Mouse (Mus musculus): Measurements from ENCODE around the gene Cln6. TPM values are rescaled to one million over a fixed set of nuclear protein-coding genes. Genes with fewer than 3 reads are reported as not detected.
A peak's percentile ranks its signal among the peaks of the same experiment; 100 is the strongest.

Cln6 gene
- polyA plus RNA-seq, 1 experiment from 2014 or later = 17.3 TPM

DNA sequence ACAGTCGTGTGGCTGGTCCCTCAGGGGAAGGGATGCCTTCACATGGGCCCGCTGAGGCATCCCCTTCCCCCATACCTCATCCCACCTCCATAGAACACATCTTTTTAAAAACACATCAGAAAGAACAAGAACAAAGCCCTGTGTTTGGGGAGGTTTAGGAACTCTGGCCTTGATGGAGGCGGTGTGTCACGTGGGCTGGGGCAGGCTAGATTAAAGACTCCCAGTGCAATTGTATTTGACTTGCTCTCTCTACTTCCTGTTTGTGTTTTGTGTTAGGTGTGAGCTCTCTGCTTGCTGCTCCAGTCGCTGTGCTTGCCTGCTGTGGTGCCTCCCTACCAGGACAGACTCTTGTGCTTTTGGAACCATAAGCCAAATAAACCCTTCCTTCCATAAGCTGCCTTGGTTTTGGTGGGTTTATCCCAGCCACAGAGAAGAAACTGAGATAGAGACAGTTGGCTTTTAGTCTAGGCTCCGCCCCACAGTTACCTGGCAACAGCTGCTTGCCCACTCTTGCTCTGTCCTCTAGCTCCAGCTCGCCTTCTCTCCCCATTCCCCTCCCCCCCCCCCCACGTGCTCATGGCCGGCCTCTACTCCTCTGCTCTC lies 12.7 kb upstream of the Cln6 start:
- Histone ChIP-seq H3K4me1 (ENCODE audit: control insufficient read depth, insufficient read depth, low read length) (peaks cover 25% of the 10 kb centered on the region), H3K9ac (ENCODE audit: low read length) (no peak overlapping the region), H3K4me3 (ENCODE audit: low read depth, low read length) (no peak overlapping the region), H3K4me2 (ENCODE audit: low read depth, severe bottlenecking) (peak overlapping the region; percentile 22; the same call in 1 of the 2 replicates), H3K27ac (replicated peaks; ENCODE audit: low read depth, low read length) (peak overlapping the region; percentile 82), H3K9me3 (ENCODE audit: control insufficient read depth, low read length) (no peaks in the 10 kb centered on the region), H3K36me3 (ENCODE audit: control insufficient read depth, insufficient read depth, low read length) (no peaks in the 10 kb centered on the region), H3K27me3 (ENCODE audit: control insufficient read depth, insufficient read depth, low read length) (no peaks in the 10 kb centered on the region)
- 4% methylated on average over 9 of the region's 9 CpGs for WGBS
- ATAC-seq (ENCODE audit: insufficient number of reproducible peaks, low FRiP score, low TSS enrichment, low read depth) (no peak), DNase-seq (ENCODE audit: low spot score) (peak; percentile 60)

- peaks cover 25% of the 10 kb centered on the region for H3K4me1 ChIP-seq (ENCODE audit: control insufficient read depth, insufficient read depth, low read length)
- peak; percentile 58 for DNase-seq (ENCODE audit: low spot score)
- WGBS = 4% methylated on average over 7 of the region's 7 CpGs
- no peaks in the 10 kb centered on the region for H3K27me3 ChIP-seq (ENCODE audit: control insufficient read depth, insufficient read depth, low read length)
- H3K27ac ChIP-seq (replicated peaks; ENCODE audit: low read depth, low read length) = peak overlapping the region; percentile 82
- no peak overlapping the region; the same call in 1 of the 2 replicates for H3K4me2 ChIP-seq (ENCODE audit: low read depth, severe bottlenecking)
- H3K4me3 ChIP-seq (ENCODE audit: low read depth, low read length) = no peak overlapping the region
- H3K9ac ChIP-seq (ENCODE audit: low read length) = no peak overlapping the region
- no peaks in the 10 kb centered on the region for H3K36me3 ChIP-seq (ENCODE audit: control insufficient read depth, insufficient read depth, low read length)
- ATAC-seq (ENCODE audit: insufficient number of reproducible peaks, low FRiP score, low TSS enrichment, low read depth) = no peak
- H3K9me3 ChIP-seq (ENCODE audit: control insufficient read depth, low read length) = no peaks in the 10 kb centered on the region
Measured at GRCm38 (mm10) chr9:62826456-62826855, 12.1 kb upstream of the Cln6 start.

DNA sequence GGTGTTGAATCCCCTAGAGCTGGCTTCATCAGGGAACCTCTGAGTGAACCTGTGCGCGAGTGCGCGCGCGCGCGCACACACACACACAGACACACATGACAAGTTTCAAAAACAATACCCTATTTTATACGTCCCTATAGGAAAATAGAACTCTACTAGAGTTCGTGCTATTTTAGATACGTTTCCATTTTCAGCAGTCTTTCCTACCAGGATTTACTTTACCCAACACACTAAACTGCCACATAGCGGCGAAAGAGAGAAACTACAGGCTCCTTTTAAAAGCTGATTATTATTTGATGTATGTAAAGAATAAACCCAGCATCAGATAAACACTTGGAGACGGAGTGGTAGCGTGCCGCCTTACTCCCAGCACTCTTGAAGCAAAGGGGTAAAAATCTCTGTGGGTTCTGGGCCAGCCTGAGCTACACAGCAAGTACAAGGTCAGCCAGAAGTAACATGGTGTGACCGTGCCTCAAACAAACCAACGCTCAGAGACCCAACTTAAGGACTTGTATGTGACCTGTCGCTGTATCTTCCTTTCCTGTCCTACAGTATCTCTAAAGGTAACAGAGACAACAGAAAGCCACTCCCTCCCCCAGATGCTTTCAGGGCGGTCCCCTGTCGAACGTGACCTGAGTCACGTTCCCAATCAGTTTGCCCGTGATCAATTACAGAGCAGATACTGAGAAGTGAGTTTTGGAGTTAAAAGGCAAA lies 10.5 kb upstream of the Cln6 start:
- no peaks in the 10 kb centered on the region for H3K36me3 ChIP-seq (ENCODE audit: control insufficient read depth, insufficient read depth, low read length)
- H3K9me3 ChIP-seq (ENCODE audit: control insufficient read depth, low read length) = no peaks in the 10 kb centered on the region
- ATAC-seq (ENCODE audit: insufficient number of reproducible peaks, low FRiP score, low TSS enrichment, low read depth) (no peak), DNase-seq (ENCODE audit: low spot score) (peak; percentile 42)
- peak overlapping the region; percentile 19; the same call in 1 of the 2 replicates for H3K4me3 ChIP-seq (ENCODE audit: low read depth, low read length)
- H3K27ac ChIP-seq (replicated peaks; ENCODE audit: low read depth, low read length) = peak overlapping the region; percentile 56; the same call in 1 of the 2 replicates
- no peak overlapping the region for H3K9ac ChIP-seq (ENCODE audit: low read length)
- peak overlapping the region; percentile 33; the same call in 1 of the 2 replicates for H3K4me2 ChIP-seq (ENCODE audit: low read depth, severe bottlenecking)
- peaks cover 25% of the 10 kb centered on the region for H3K4me1 ChIP-seq (ENCODE audit: control insufficient read depth, insufficient read depth, low read length)
- H3K27me3 ChIP-seq (ENCODE audit: control insufficient read depth, insufficient read depth, low read length) = no peaks in the 10 kb centered on the region
- 4% methylated on average over 24 of the region's 24 CpGs for WGBS

- Histone ChIP-seq H3K27me3 (ENCODE audit: control insufficient read depth, insufficient read depth, low read length) (no peaks in the 10 kb centered on the region), H3K36me3 (ENCODE audit: control insufficient read depth, insufficient read depth, low read length) (no peaks in the 10 kb centered on the region), H3K27ac (replicated peaks; ENCODE audit: low read depth, low read length) (no peak overlapping the region), H3K4me1 (ENCODE audit: control insufficient read depth, insufficient read depth, low read length) (peaks cover 25% of the 10 kb centered on the region), H3K9me3 (ENCODE audit: control insufficient read depth, low read length) (no peaks in the 10 kb centered on the region), H3K4me2 (ENCODE audit: low read depth, severe bottlenecking) (peak overlapping the region; percentile 33; the same call in 1 of the 2 replicates), H3K4me3 (ENCODE audit: low read depth, low read length) (peak overlapping the region; percentile 19; the same call in 1 of the 2 replicates), H3K9ac (ENCODE audit: low read length) (no peak overlapping the region)
- DNase-seq (ENCODE audit: low spot score) = peak; percentile 99
- ATAC-seq (ENCODE audit: insufficient number of reproducible peaks, low FRiP score, low TSS enrichment, low read depth) = peak; percentile 84
- under 1% methylated on average over 23 of the region's 23 CpGs for WGBS
Measured at GRCm38 (mm10) chr9:62828662-62829086, 9.9 kb upstream of the Cln6 start.

GRCm38 (mm10) chr9:62829877-62830276 lies 8.7 kb upstream of the Cln6 start:
- WGBS = 83% methylated on average over 6 of the region's 6 CpGs
- no peaks in the 10 kb centered on the region for H3K36me3 ChIP-seq (ENCODE audit: control insufficient read depth, insufficient read depth, low read length)
- H3K9ac ChIP-seq (ENCODE audit: low read length) = no peak overlapping the region
- H3K4me2 ChIP-seq (ENCODE audit: low read depth, severe bottlenecking) = no peak overlapping the region
- H3K27me3 ChIP-seq (ENCODE audit: control insufficient read depth, insufficient read depth, low read length) = no peaks in the 10 kb centered on the region
- no peak overlapping the region for H3K27ac ChIP-seq (replicated peaks; ENCODE audit: low read depth, low read length)
- H3K4me1 ChIP-seq (ENCODE audit: control insufficient read depth, insufficient read depth, low read length) = peaks cover 25% of the 10 kb centered on the region
- no peaks in the 10 kb centered on the region for H3K9me3 ChIP-seq (ENCODE audit: control insufficient read depth, low read length)
- ATAC-seq (ENCODE audit: insufficient number of reproducible peaks, low FRiP score, low TSS enrichment, low read depth) (no peak), DNase-seq (ENCODE audit: low spot score) (no peak)
- H3K4me3 ChIP-seq (ENCODE audit: low read depth, low read length) = no peak overlapping the region

DNA sequence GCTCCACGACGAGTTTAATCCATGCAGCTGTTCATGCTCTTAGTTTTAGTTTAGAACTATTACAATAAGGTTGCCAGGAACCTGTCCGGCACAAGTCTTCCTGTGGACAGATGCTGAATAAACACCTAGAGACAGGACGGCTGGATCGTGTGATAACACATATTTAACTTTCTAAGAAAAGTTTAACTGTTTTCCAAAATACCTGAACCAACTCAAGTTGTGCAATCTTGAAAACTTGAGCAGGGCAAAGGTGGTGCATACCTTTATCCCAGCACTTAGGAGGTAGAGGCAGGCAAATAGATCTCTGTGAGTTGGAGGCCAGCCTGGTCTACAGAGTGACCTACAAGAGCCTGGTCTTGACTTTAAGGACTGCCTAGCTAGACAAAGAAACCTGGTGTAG lies 3.7 kb upstream of the Cln6 start:
- no peak for ATAC-seq (ENCODE audit: insufficient number of reproducible peaks, low FRiP score, low TSS enrichment, low read depth)
- no peaks in the 10 kb centered on the region for H3K9me3 ChIP-seq (ENCODE audit: control insufficient read depth, low read length)
- H3K27ac ChIP-seq (replicated peaks; ENCODE audit: low read depth, low read length) = no peak overlapping the region
- 85% methylated on average over 5 of the region's 5 CpGs for WGBS
- H3K36me3 ChIP-seq (ENCODE audit: control insufficient read depth, insufficient read depth, low read length) = no peaks in the 10 kb centered on the region
- no peak overlapping the region for H3K9ac ChIP-seq (ENCODE audit: low read length)
- H3K4me2 ChIP-seq (ENCODE audit: low read depth, severe bottlenecking) = no peak overlapping the region
- H3K27me3 ChIP-seq (ENCODE audit: control insufficient read depth, insufficient read depth, low read length) = no peaks in the 10 kb centered on the region
- DNase-seq (ENCODE audit: low spot score) = no peak
- H3K4me1 ChIP-seq (ENCODE audit: control insufficient read depth, insufficient read depth, low read length) = peaks cover 12% of the 10 kb centered on the region
- H3K4me3 ChIP-seq (ENCODE audit: low read depth, low read length) = no peak overlapping the region

DNA sequence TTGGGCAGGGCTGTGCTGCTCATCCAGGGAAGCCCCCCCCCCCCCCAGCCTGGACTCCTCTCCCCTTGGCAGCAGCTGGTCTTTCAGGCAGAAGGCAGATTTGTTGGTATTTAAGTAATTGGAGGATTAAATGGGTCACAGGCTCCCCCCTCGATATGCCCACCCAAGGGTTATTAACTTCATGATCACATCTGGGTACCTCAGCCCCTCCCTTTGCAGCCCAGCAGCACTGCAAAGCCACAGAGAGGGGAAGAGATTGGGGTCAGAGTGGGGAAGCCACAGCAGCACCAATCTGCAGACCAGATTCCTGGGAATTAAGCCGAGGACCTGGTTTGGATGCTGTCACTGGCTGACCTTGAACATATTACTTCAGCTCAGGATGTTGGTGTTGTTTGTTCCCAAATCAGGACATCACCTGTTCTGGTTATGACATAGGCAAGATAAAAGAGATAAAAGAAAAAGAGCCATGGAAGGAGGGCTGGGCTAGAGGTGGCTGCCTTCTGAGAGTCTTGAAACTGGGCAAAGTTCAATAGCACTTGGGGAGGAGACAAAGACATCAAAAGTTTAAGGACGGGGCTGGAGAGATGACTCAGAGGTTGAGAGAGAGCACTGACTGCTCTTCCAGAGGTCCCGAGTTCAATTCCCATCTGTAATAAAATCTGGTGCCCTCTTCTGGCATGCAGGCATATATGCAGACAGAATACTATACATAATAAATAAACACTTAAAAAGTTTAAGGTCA lies 2.7 kb upstream of the Cln6 start:
- WGBS = 44% methylated on average over 4 of the region's 4 CpGs

DNA sequence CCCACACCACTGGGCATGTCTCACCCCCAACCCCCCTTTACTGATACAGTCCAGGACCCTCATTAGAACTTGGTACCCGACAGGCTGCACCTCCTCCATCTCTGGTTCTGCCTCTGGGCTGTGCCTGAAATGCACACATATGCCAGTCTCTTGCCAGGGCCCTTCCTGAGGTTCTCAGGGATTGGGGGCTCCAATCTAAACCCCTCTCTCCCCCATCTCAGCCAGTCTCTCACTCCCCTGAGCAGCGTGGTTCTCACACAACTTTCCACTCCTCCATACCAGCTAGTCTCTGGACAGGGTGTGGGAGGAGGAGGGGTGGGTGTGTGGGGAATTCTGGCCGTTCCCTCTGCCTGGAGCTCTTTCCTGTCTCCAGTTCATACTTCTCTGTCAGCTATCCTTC lies 974 bp upstream of the Cln6 start:
- no peak overlapping the region for H3K9ac ChIP-seq (ENCODE audit: low read length)
- no peak overlapping the region; the same call in 1 of the 2 replicates for H3K4me2 ChIP-seq (ENCODE audit: low read depth, severe bottlenecking)
- H3K9me3 ChIP-seq (ENCODE audit: control insufficient read depth, low read length) = no peaks in the 10 kb centered on the region
- H3K27me3 ChIP-seq (ENCODE audit: control insufficient read depth, insufficient read depth, low read length) = no peaks in the 10 kb centered on the region
- 38% methylated on average over 3 of the region's 3 CpGs for WGBS
- H3K4me3 ChIP-seq (ENCODE audit: low read depth, low read length) = no peak overlapping the region
- DNase-seq (ENCODE audit: low spot score) (no peak), ATAC-seq (ENCODE audit: insufficient number of reproducible peaks, low FRiP score, low TSS enrichment, low read depth) (no peak)
- H3K36me3 ChIP-seq (ENCODE audit: control insufficient read depth, insufficient read depth, low read length) = no peaks in the 10 kb centered on the region
- no peak overlapping the region; the same call in 1 of the 2 replicates for H3K27ac ChIP-seq (replicated peaks; ENCODE audit: low read depth, low read length)
- peaks cover 12% of the 10 kb centered on the region for H3K4me1 ChIP-seq (ENCODE audit: control insufficient read depth, insufficient read depth, low read length)

More for the DNA sequence above, 2.7 kb upstream of the Cln6 start:
- DNase-seq (ENCODE audit: low spot score) = no peak
- Histone ChIP-seq H3K4me3 (ENCODE audit: low read depth, low read length) (no peak overlapping the region), H3K27me3 (ENCODE audit: control insufficient read depth, insufficient read depth, low read length) (no peaks in the 10 kb centered on the region), H3K4me2 (ENCODE audit: low read depth, severe bottlenecking) (no peak overlapping the region), H3K9me3 (ENCODE audit: control insufficient read depth, low read length) (no peaks in the 10 kb centered on the region), H3K36me3 (ENCODE audit: control insufficient read depth, insufficient read depth, low read length) (no peaks in the 10 kb centered on the region), H3K4me1 (ENCODE audit: control insufficient read depth, insufficient read depth, low read length) (peaks cover 12% of the 10 kb centered on the region), H3K9ac (ENCODE audit: low read length) (no peak overlapping the region), H3K27ac (replicated peaks; ENCODE audit: low read depth, low read length) (no peak overlapping the region)
- ATAC-seq (ENCODE audit: insufficient number of reproducible peaks, low FRiP score, low TSS enrichment, low read depth) = no peak

All from limb, embryonic 11.5 days (tissue).